Mouse (Mus musculus) limb, embryonic 12.5 days (tissue): ENCODE data around the gene Zfp94. TPM values are rescaled to one million over a fixed set of nuclear protein-coding genes. Genes with fewer than 3 reads are reported as not detected.

ENCODE experiments used
- ATAC-seq: fragments of 200-750 bp; cut with Nextera tagmentation; 2 replicates; pipeline ENCODE4 v1.8.0; 2017; ENCODE audit warnings: low read depth, moderate TSS enrichment; ENCODE audit not compliant: insufficient number of reproducible peaks, insufficient read depth, low FRiP score, low TSS enrichment
- H3K27ac ChIP-seq: fragments of 300-500 bp; sonication (generic); 2 replicates; pipeline ENCODE4 v1.5.1; 2016; ENCODE audit warnings: mild to moderate bottlenecking, moderate library complexity
- H3K27me3 ChIP-seq: fragments of 300-500 bp; sonication (generic); 2 replicates; pipeline ENCODE4 v1.6.1; 2016; ENCODE audit warnings: mild to moderate bottlenecking, moderate library complexity
- H3K36me3 ChIP-seq: fragments of 300-500 bp; sonication (generic); 2 replicates; pipeline ENCODE4 v1.6.1; 2016; ENCODE audit warnings: mild to moderate bottlenecking, moderate library complexity
- H3K4me1 ChIP-seq: fragments of 300-500 bp; sonication (generic); replicated peaks from 2 replicates; pipeline ENCODE4 v1.6.1; 2016
- H3K4me2 ChIP-seq: fragments of 300-500 bp; sonication (generic); 2 replicates; pipeline ENCODE4 v1.6.1; 2016; ENCODE audit warnings: mild to moderate bottlenecking, moderate library complexity
- H3K4me3 ChIP-seq: fragments of 300-500 bp; sonication (generic); replicated peaks from 2 replicates; pipeline ENCODE4 v1.5.1; 2016; ENCODE audit warnings: mild to moderate bottlenecking
- H3K9ac ChIP-seq: fragments of 300-500 bp; sonication (generic); replicated peaks from 2 replicates; pipeline ENCODE4 v1.6.1; 2016; ENCODE audit warnings: mild to moderate bottlenecking, moderate library complexity
- H3K9me3 ChIP-seq: fragments of 300-500 bp; sonication (generic); 2 replicates; pipeline ENCODE4 v1.6.1; 2016; ENCODE audit warnings: mild to moderate bottlenecking, moderate library complexity
- WGBS: fragments of 180-500 bp; shearing (Covaris S2); methylation state at CpG from one replicate; pipeline ENCODE4 v1.1.7; 2016; 5-methylcytosine and 5-hydroxymethylcytosine counted together
- polyA plus RNA-seq: library from polyadenylated mRNA; unstranded; fragments of >200 nt; fragmentation: Nextera tagmentation; extraction: Ambion mirVana; gene quantifications from 2 replicates; pipeline ENCODE4 v1.2.1, GENCODE M21; 2016

The Zfp94 gene
- 15.6 and 15.9 TPM in 2 replicates for polyA plus RNA-seq

DNA sequence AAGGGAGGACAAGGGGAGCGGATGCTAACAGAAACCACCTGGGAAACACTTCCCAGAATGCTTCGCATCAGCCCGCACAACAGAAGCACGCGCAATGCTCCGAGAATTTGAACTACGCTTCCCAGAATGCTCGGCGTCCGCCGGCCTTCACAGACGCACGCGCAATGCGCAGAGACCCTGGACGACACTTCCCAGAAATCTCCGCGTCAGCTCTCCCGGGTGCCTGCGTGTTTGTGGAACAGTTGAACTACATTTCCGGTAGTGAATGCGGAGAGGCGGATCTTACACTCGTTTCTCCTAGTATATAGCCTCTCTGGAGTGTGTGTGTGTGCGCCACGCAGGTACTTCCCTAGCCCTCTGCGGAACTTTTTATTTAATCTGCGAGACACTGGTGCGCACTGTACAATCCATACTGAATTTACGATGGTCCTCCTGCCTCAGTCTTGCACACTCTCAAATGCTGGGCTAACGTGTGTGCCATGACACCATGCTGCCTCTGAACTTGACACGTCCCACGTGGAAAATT lies at the start of gene Zfp94:
Zfp94 (minus strand) TSS at position 100 of the 526 bp plus-strand sequence.
- Histone ChIP-seq H3K9ac (peak within 1 kb of the TSS; percentile 71), H3K9me3 (no peaks in the 10 kb centered on the region), H3K4me3 (peak within 1 kb of the TSS; percentile 55), H3K27ac (peak within 1 kb of the TSS; percentile 79), H3K4me2 (peak within 1 kb of the TSS; percentile 82), H3K4me1 (peaks cover 6% of the 10 kb centered on the region; the same call in 1 of the 2 replicates), H3K36me3 (peaks cover 15% of the 10 kb centered on the region), H3K27me3 (no peaks in the 10 kb centered on the region)
- peak; percentile 91 for ATAC-seq
- 1% methylated on average over 33 of the region's 33 CpGs for WGBS

DNA sequence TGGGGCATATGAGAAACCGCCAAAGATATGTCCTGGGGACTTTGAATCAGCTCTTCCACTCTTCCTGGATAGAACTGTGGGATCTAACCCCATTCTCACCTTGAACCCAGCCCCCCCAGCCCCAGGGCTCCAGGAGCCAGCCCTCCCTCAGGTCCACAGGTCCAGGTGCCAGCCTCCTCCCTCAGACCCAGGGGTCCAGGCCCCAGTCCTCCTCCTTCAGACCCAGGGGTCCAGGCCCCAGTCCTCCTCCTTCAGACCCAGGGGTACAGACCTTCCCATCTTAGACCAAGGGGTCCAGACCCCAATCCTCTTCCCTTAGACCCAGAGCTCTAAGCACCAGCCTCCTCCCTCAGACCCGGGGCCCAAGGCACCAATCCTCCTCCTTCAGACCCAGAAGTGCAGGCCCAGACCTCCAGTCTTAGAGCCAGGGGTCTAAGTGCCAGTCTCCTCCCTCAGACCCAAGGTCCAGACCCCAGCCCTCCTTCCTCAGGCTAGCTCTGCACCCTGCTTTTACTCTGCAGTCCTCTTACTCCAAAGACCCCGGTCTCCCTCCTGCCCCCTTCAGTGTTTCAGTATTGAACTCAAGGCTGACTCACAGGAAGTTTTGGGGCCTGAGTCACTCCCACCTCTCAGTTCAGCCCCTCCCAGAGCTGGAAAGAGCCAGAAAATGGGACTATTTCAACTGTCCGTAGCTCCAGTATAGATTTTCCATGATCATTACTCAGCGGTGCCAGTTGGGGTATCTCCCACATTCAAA lies 49.0 kb upstream of the Zfp94 start:
- Histone ChIP-seq H3K9me3 (no peaks in the 10 kb centered on the region), H3K4me3 (no peak overlapping the region), H3K27ac (no peak overlapping the region), H3K4me1 (peaks cover 11% of the 10 kb centered on the region), H3K36me3 (no peaks in the 10 kb centered on the region), H3K27me3 (peaks cover 6% of the 10 kb centered on the region), H3K9ac (no peak overlapping the region; the same call in 1 of the 2 replicates), H3K4me2 (no peak overlapping the region)
- 87% methylated on average over 5 of the region's 5 CpGs for WGBS
- peak; percentile 54; the same call in 1 of the 2 replicates for ATAC-seq

DNA sequence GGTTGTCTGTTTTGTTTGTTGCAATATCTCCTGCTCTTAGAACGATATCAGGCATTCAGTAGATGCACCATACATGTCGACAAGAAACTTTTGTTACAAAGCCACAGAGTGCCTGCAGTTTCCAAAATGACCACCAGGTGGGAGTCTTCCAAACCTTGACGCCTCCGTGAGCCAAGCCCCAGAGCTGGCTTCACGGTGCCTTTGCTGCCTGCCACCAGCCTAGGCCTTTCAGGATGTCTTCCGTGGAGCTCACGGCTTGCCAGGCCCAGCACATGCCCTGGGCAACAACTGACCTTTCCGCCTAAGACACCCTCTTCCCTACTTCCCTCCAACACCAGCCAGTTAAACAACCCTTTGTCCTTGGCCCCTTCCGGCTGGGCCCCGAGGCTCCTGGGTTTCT lies 48.4 kb upstream of the Zfp94 start:
- 0 out of 2 replicates have a peak, but pooled peaks have one; percentile 38 for ATAC-seq
- Histone ChIP-seq H3K27ac (no peak overlapping the region), H3K4me2 (no peak overlapping the region), H3K9me3 (no peaks in the 10 kb centered on the region), H3K4me1 (peaks cover 5% of the 10 kb centered on the region), H3K9ac (no peak overlapping the region; the same call in 1 of the 2 replicates), H3K36me3 (no peaks in the 10 kb centered on the region), H3K4me3 (no peak overlapping the region), H3K27me3 (peaks cover under 1% of the 10 kb centered on the region)
- WGBS, result 22% methylated on average over 10 of the region's 10 CpGs

DNA sequence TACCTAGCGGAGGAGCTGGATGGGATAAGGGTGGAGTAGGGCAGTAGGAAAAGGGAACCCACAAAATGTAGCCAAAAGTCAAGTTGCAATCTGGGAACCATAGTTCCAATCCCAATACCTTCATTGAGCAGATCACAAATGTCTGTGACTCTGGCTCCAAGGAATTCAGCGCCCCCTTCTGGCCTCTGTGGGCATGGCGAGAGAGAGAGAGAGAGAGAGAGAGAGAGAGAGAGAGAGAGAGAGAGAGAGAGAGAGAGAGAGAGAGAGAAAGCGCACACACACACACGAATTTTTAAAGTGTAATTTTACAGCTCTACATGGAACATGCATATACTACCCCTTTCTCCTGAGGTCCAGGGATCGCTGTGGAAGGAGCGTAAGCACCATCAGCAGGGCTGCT lies 46.8 kb upstream of the Zfp94 start:
- H3K9me3 ChIP-seq, result no peaks in the 10 kb centered on the region
- H3K27me3 ChIP-seq, result no peaks in the 10 kb centered on the region; the same call in none of the 2 replicates
- H3K9ac ChIP-seq, result no peak overlapping the region
- H3K4me1 ChIP-seq, result no peaks in the 10 kb centered on the region
- WGBS, result 28% methylated on average over 6 of the region's 7 CpGs
- no peak overlapping the region for H3K27ac ChIP-seq
- no peak overlapping the region for H3K4me2 ChIP-seq
- ATAC-seq, result no peak
- no peak overlapping the region for H3K4me3 ChIP-seq
- H3K36me3 ChIP-seq, result no peaks in the 10 kb centered on the region

DNA sequence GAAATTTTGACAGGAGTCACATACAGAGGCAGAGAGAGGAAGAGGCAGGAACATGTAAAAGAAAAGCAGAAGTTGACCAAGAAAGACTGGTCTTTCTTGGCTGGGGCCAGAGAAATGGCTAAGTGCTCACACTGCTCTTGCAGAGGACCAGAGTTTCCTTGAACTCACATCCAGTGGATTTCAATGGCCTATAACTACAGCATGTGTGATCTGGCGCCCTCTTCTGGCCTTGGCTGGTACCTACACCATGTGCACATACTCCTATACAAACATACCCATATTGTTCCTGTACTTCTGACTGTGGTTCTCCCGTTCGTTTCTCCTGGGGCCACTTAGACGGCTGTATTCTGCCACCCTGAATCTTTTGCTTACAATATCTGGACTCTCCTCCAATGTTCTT lies 44.5 kb upstream of the Zfp94 start:
- Histone ChIP-seq H3K9me3 (peaks cover 7% of the 10 kb centered on the region; the same call in 1 of the 2 replicates), H3K36me3 (no peaks in the 10 kb centered on the region), H3K9ac (no peak overlapping the region), H3K4me1 (no peaks in the 10 kb centered on the region), H3K4me2 (no peak overlapping the region), H3K27ac (no peak overlapping the region), H3K4me3 (no peak overlapping the region), H3K27me3 (peaks cover under 1% of the 10 kb centered on the region)
- ATAC-seq, result no peak
- 71% methylated on average over 4 of the region's 4 CpGs for WGBS

DNA sequence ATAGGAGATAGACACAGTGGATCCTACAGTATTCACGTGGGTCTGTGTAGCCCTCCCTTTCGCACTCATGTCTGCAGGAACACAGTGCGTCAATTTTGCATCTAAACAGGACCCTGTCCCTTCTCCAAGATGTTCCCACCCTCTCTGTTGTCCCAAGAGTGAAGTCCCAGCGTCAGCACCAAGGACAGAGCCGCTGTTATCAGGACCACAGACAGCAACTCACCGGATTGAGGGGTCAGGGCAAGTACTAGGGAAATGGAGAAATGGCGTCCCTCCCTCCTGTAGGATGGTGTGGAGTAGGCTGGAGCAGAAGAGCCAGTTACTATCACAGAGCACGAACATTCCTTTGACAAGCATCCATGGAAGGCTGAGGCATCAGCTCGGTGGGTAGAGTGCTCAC lies 42.8 kb upstream of the Zfp94 start:
- WGBS, result 23% methylated on average over 9 of the region's 9 CpGs

DNA sequence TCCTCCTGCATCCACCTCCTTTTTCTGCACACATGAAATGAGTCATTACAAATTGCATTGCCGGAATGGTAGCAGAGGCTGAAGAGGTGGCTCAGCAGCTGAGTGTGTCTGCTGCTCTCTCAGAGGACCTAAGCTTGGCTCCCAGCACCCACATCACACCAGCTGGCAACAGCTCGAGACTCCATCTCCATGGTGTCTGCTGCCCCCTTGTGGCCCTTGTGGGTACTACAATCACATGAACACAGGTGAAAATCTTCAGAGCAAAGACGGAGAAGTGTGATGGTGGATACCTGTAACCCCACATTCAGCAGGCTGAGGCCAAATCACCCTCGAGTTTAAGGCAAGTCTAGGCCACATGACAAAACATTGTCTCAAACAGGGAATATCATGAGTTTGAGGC lies 41.4 kb upstream of the Zfp94 start:
- H3K27ac ChIP-seq, result no peak overlapping the region
- H3K4me1 ChIP-seq, result no peaks in the 10 kb centered on the region
- no peak overlapping the region for H3K9ac ChIP-seq
- ATAC-seq, result no peak
- no peak overlapping the region for H3K4me3 ChIP-seq
- no peak overlapping the region for H3K4me2 ChIP-seq
- H3K9me3 ChIP-seq, result peaks cover 7% of the 10 kb centered on the region; the same call in 1 of the 2 replicates
- 46% methylated on average over 4 of the region's 4 CpGs for WGBS
- no peaks in the 10 kb centered on the region for H3K36me3 ChIP-seq
- peaks cover 11% of the 10 kb centered on the region for H3K27me3 ChIP-seq

More for the DNA sequence above, 42.8 kb upstream of the Zfp94 start:
- Histone ChIP-seq H3K9ac (no peak overlapping the region), H3K4me3 (no peak overlapping the region), H3K4me1 (no peaks in the 10 kb centered on the region), H3K27me3 (peaks cover 8% of the 10 kb centered on the region), H3K36me3 (no peaks in the 10 kb centered on the region), H3K4me2 (no peak overlapping the region), H3K27ac (no peak overlapping the region), H3K9me3 (peaks cover 7% of the 10 kb centered on the region; the same call in 1 of the 2 replicates)
- no peak for ATAC-seq

DNA sequence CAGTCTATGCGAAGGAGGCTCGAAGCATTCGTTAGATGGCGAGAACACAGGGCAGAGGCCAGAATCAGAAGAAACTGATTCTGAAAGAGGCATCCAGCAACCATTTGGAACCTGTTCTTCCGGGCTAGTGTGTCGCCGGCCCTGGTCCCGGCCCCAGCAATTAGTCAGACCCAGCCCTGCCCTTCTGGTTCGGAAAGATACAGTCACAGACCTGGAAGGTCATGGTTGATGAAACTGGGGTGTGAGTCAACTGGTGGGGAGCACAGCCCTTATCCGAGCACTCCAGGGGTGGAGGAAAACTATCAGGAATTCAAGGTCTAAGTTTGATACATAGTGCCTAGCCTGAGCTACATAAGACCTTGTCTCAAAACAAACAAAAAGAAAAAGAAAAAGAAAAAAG lies 39.6 kb upstream of the Zfp94 start:
- Histone ChIP-seq H3K4me2 (no peak overlapping the region), H3K9me3 (peaks cover 7% of the 10 kb centered on the region; the same call in 1 of the 2 replicates), H3K27me3 (peaks cover 18% of the 10 kb centered on the region), H3K27ac (no peak overlapping the region), H3K36me3 (no peaks in the 10 kb centered on the region), H3K9ac (no peak overlapping the region), H3K4me3 (no peak overlapping the region), H3K4me1 (no peaks in the 10 kb centered on the region)
- no peak for ATAC-seq
- WGBS, result 82% methylated on average over 10 of the region's 10 CpGs

DNA sequence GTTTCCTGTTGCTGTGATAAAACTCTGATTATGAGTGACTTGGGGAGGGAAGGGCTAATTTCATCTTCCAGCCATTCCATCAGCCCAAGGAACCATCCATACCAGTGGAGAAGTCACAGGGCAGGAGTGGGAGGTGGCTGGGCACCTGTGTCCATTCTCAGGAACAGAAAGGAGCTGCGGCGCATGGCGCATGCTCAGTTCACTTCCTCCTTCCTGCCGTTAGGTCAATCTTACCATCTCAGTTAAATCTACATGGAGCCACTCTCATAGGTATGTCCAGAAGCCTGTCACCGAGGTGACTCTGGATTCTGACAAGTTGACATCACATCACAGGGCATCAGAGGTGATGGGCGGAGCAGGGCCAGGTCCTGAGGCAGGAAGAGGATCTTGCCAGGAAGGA lies 39.2 kb upstream of the Zfp94 start:
- Histone ChIP-seq H3K9ac (no peak overlapping the region), H3K4me2 (no peak overlapping the region), H3K9me3 (peaks cover 7% of the 10 kb centered on the region; the same call in 1 of the 2 replicates), H3K36me3 (no peaks in the 10 kb centered on the region), H3K4me3 (no peak overlapping the region), H3K27me3 (peaks cover 18% of the 10 kb centered on the region), H3K27ac (no peak overlapping the region), H3K4me1 (no peaks in the 10 kb centered on the region)
- 86% methylated on average over 6 of the region's 6 CpGs for WGBS
- no peak for ATAC-seq

DNA sequence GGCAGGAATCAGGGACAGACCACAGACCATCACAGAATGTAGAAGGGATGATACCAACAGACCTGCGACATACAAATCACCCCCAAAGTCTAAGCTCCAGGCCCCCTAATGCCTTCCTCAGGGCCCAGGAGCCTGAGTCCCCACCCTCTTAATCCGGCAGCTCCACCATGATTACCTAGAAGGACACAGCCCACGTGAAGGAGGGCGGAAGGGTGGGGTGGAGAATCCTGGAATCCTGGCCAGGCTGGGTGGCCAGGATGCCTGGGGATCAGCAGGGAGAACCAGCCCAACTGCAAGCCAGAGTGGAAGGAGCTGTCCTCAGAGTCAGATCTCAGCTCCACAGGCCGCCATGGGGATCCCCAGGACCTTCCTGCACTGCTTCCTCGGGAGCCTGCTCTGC lies 32.4 kb upstream of the Zfp94 start, which contains the start of gene Lypd5:
Lypd5 (plus strand) TSS at position 301 of the 400 bp plus-strand sequence.
- Histone ChIP-seq H3K9me3 (no peaks in the 10 kb centered on the region), H3K36me3 (no peaks in the 10 kb centered on the region), H3K4me1 (no peaks in the 10 kb centered on the region), H3K9ac (no peak within 1 kb of the TSS), H3K27ac (no peak within 1 kb of the TSS), H3K27me3 (peaks cover 17% of the 10 kb centered on the region), H3K4me3 (no peak within 1 kb of the TSS), H3K4me2 (no peak within 1 kb of the TSS)
- WGBS, result 41% methylated on average over 6 of the region's 6 CpGs
- no peak for ATAC-seq

DNA sequence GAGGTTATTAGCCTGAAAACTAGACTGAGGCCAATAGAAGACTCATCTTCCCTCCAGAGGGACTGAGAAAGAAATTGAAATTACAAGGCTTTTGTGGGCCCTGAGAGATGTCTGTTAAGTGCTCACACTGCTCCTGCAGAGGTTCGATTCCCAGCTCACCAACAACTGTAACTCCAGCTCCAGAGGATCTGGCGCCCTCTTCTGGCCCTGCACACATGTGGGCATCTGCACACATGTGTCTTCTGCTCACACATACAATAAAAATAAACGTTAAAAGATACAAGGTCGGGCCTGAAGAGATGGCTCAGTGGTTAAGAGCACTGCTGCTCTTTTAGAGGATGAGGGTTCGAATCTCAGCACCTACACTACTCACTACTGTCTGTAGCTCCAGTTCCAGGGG lies 30.0 kb upstream of the Zfp94 start:
- no peak overlapping the region for H3K9ac ChIP-seq
- H3K4me1 ChIP-seq, result no peaks in the 10 kb centered on the region
- H3K9me3 ChIP-seq, result no peaks in the 10 kb centered on the region
- H3K4me2 ChIP-seq, result no peak overlapping the region
- no peak overlapping the region for H3K27ac ChIP-seq
- ATAC-seq, result no peak
- no peaks in the 10 kb centered on the region for H3K36me3 ChIP-seq
- 0 out of 2 replicates have a peak, but pooled peaks cover 7% of the 10 kb centered on the region for H3K27me3 ChIP-seq
- WGBS, result 69% methylated on average over 5 of the region's 5 CpGs
- H3K4me3 ChIP-seq, result no peak overlapping the region
